Mouse (Mus musculus) CH12.LX (cell line): ENCODE results near the gene Vps4b. TPM values are rescaled to one million over a fixed set of nuclear protein-coding genes. Genes with fewer than 3 reads are reported as not detected.

Experiments used
- DNase-seq: peaks from one replicate; pipeline ENCODE4 v3.0.0-alpha.2; 2013; ENCODE audit errors: extremely low read depth
- H3K27ac ChIP-seq: 2 replicates; pipeline ENCODE4 v1.5.1; 2012; ENCODE audit warnings: low read depth, mild to moderate bottlenecking, control low read depth, moderate library complexity; ENCODE audit not compliant: insufficient read depth
- H3K27me3 ChIP-seq: replicated peaks from 2 replicates; pipeline ENCODE3; 2012; ENCODE audit warnings: inconsistent platforms
- H3K36me3 ChIP-seq, 2 experiments: replicated peaks in 1 of 2; 2 replicates each; pipeline versions ENCODE3 to v1.6.1; 2012; ENCODE audit warnings: inconsistent platforms in 1 of 2, low read length in 1 of 2, mild to moderate bottlenecking in 1 of 2, mixed read lengths in 1 of 2, moderate library complexity in 1 of 2; ENCODE audit not compliant: control insufficient read depth in 1 of 2, insufficient read depth in 1 of 2
- H3K4me1 ChIP-seq, 2 experiments: 2 replicates each; pipeline ENCODE4 v1.6.1; 2012; ENCODE audit warnings: inconsistent platforms in 1 of 2, moderate library complexity in 1 of 2; ENCODE audit not compliant: insufficient read depth in 2 of 2, control insufficient read depth in 1 of 2
- H3K4me2 ChIP-seq: 2 replicates; pipeline ENCODE4 v1.6.1; 2012; ENCODE audit warnings: low read depth, mild to moderate bottlenecking, control low read depth; ENCODE audit not compliant: poor library complexity, insufficient read depth, severe bottlenecking
- H3K4me3 ChIP-seq, 3 experiments: fragments of 150-350 bp in 1 of 3; sonication (generic) in 1 of 3; replicated peaks in 1 of 3; 2 replicates each; pipeline versions ENCODE3 to v1.5.1; 2011 to 2012; ENCODE audit warnings: low read depth in 2 of 3, low read length in 2 of 3, mild to moderate bottlenecking in 2 of 3, moderate library complexity in 2 of 3, control low read depth in 1 of 3, improper control_type of control experiment in 1 of 3, inconsistent platforms in 1 of 3, mixed read lengths in 1 of 3; ENCODE audit not compliant: poor library complexity in 1 of 3
- H3K79me2 ChIP-seq: replicated peaks from 2 replicates; pipeline ENCODE4 v1.6.1; 2012; ENCODE audit warnings: mild to moderate bottlenecking, moderate library complexity; ENCODE audit not compliant: control insufficient read depth, poor library complexity, insufficient read depth, severe bottlenecking; ENCODE audit errors: extremely low read depth
- H3K9ac ChIP-seq: 2 replicates; pipeline ENCODE4 v1.6.1; 2012; ENCODE audit warnings: low read depth, mild to moderate bottlenecking, control low read depth, moderate library complexity; ENCODE audit not compliant: insufficient read depth
- H3K9me3 ChIP-seq: replicated peaks from 2 replicates; pipeline ENCODE3; 2012; ENCODE audit warnings: low read length, inconsistent platforms, mixed read lengths
- CHD2 ChIP-seq: IDR thresholded peaks from 2 replicates; pipeline ENCODE4 v1.6.1; 2011; ENCODE audit warnings: low read length, improper control_type of control experiment
- E2F4 ChIP-seq: IDR thresholded peaks from 2 replicates; pipeline ENCODE4 v1.6.1; 2011; ENCODE audit warnings: low read depth, low read length, improper control_type of control experiment; ENCODE audit not compliant: insufficient replicate concordance
- ETS1 ChIP-seq: conservative IDR thresholded peaks from 2 replicates; pipeline ENCODE4 v1.6.1; 2012; ENCODE audit warnings: low read depth, mild to moderate bottlenecking, inconsistent platforms, low read length, improper control_type of control experiment, moderate library complexity
- GABPA ChIP-seq: IDR thresholded peaks from 2 replicates; pipeline ENCODE4 v1.6.1; 2012; ENCODE audit warnings: low read depth, low read length, improper control_type of control experiment, inconsistent platforms; ENCODE audit not compliant: insufficient replicate concordance
- HCFC1 ChIP-seq: IDR thresholded peaks from 2 replicates; pipeline ENCODE4 v1.6.1; 2012; ENCODE audit warnings: low read depth, mild to moderate bottlenecking, inconsistent platforms, low read length, improper control_type of control experiment
- IRF4 ChIP-seq: IDR thresholded peaks from 2 replicates; pipeline ENCODE4 v1.6.1; 2014; ENCODE audit warnings: low read depth, mild to moderate bottlenecking, inconsistent platforms, low read length, improper control_type of control experiment
- JUN ChIP-seq: IDR thresholded peaks from 2 replicates; pipeline ENCODE4 v1.6.1; 2011; ENCODE audit warnings: low read depth, mild to moderate bottlenecking, low read length, improper control_type of control experiment, moderate library complexity; ENCODE audit not compliant: insufficient read depth
- JUND ChIP-seq: conservative IDR thresholded peaks from 2 replicates; pipeline ENCODE4 v1.6.1; 2011; ENCODE audit warnings: low read depth, low read length, improper control_type of control experiment
- KAT2A ChIP-seq: IDR thresholded peaks from 2 replicates; pipeline ENCODE4 v1.6.1; 2012; ENCODE audit warnings: low read length, improper control_type of control experiment, inconsistent platforms; ENCODE audit not compliant: insufficient replicate concordance
- MYC ChIP-seq: IDR thresholded peaks from 2 replicates; pipeline ENCODE4 v1.6.1; 2011; ENCODE audit warnings: low read depth, mild to moderate bottlenecking, improper control_type of control experiment, low read length
- NELFE ChIP-seq: IDR thresholded peaks from 2 replicates; pipeline ENCODE4 v1.6.1; 2011; ENCODE audit warnings: low read depth, low read length, improper control_type of control experiment
- NRF1 ChIP-seq: IDR thresholded peaks from 2 replicates; pipeline ENCODE4 v1.6.1; 2014; ENCODE audit warnings: low read depth, mild to moderate bottlenecking, inconsistent platforms, low read length, improper control_type of control experiment, moderate library complexity
- RCOR1 ChIP-seq: conservative IDR thresholded peaks from 2 replicates; pipeline ENCODE4 v1.6.1; 2012; ENCODE audit warnings: low read depth, mild to moderate bottlenecking, inconsistent platforms, low read length, improper control_type of control experiment
- SIN3A ChIP-seq: IDR thresholded peaks from 2 replicates; pipeline ENCODE4 v1.6.1; 2012; ENCODE audit warnings: low read length, improper control_type of control experiment, inconsistent platforms
- SMC3 ChIP-seq: IDR thresholded peaks from 2 replicates; pipeline ENCODE4 v1.6.1; 2011; ENCODE audit warnings: low read depth, low read length, improper control_type of control experiment
- TCF12 ChIP-seq: IDR thresholded peaks from 2 replicates; pipeline ENCODE4 v1.6.1; 2014; ENCODE audit warnings: low read depth, mild to moderate bottlenecking, inconsistent platforms, low read length, improper control_type of control experiment
- UBTF ChIP-seq: IDR thresholded peaks from 2 replicates; pipeline ENCODE4 v1.6.1; 2012; ENCODE audit warnings: low read depth, mild to moderate bottlenecking, inconsistent platforms, low read length, improper control_type of control experiment, moderate library complexity
- ZC3H11A ChIP-seq: IDR thresholded peaks from 2 replicates; pipeline ENCODE4 v1.6.1; 2012; ENCODE audit warnings: low read depth, mild to moderate bottlenecking, inconsistent platforms, low read length, improper control_type of control experiment
- ZMIZ1 ChIP-seq: IDR thresholded peaks from 2 replicates; pipeline ENCODE4 v1.6.1; 2012; ENCODE audit warnings: low read depth, mild to moderate bottlenecking, inconsistent platforms, low read length, improper control_type of control experiment
- dilution Hi-C: fragments of 300-500 bp; cut with MboI; formaldehyde crosslinking; loops from 2 replicates; pipeline ENCODE4 v1.14.3; 2020; ENCODE audit warnings: low sequenced_read_pairs; ENCODE audit not compliant: extremely low pct_unique_long_range_greater_than_20kb, extremely low pct_ligation_motif_present
- in situ Hi-C: fragments of 300-500 bp; cut with MboI; formaldehyde crosslinking; loops from 3 replicates; pipeline ENCODE4 v1.14.3; 2019; ENCODE audit warnings: low sequenced_read_pairs, low pct_ligation_motif_present, low pct_unique_long_range_greater_than_20kb, mixed read lengths
- polyA plus RNA-seq: library from polyadenylated mRNA; unstranded; fragments of >175 nt; gene quantifications from 2 replicates; pipeline ENCODE4 v1.2.1, GENCODE M21; 2012; ENCODE audit warnings: low read depth; ENCODE audit not compliant: insufficient read length
- total RNA-seq, 2 experiments: library from RNA; depleted of rRNA; stranded (reverse); fragments of 300-350 nt in 1 of 2; fragments of >200 nt in 1 of 2; gene quantifications; 2 replicates each; pipeline ENCODE4 v1.2.3; 2012 to 2014

Gene Vps4b
- total and polyA plus RNA-seq, 3 experiments: 42.0 to 92.0 (median 51.4) TPM

DNA sequence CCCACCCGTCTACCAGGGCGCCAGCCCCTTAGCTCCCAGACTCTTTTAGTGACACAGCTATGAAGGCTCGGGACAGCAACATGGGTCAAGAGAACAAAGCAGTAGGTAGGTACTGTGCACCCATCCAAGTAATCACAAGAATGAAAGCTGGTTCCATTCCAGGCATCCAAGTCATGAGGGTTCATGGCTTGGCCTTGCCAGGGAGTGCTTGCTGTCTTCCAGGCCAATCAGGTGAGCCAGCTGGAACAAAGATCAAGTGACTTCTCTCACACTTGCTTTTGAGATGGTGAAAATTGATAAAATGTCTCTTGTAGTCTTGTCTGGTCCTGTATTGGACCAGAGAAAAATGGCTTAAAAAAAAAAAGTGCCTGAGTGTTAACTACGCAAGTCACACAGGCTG, 55.8 kb downstream of the Vps4b start:
- no peak overlapping the region for H3K9ac ChIP-seq
- in situ Hi-C loops: loop anchor here (5.0 to 10.0 kb wide), 3 partner anchors 74 to 313 kb away; no protein-coding TSS in a partner anchor
- TF ChIP-seq ZC3H11A (no peak), ETS1 (no peak), SIN3A (no peak), JUND (no peak), ZMIZ1 (no peak), RCOR1 (no peak), JUN (no peak), KAT2A (no peak), NELFE (no peak), GABPA (no peak), MYC (no peak), HCFC1 (no peak), CHD2 (no peak), NRF1 (no peak), IRF4 (no peak), SMC3 (no peak)
- TF ChIP-seq, all 38 proteins: peak for 0
- H3K27ac ChIP-seq: no peak overlapping the region
- H3K27me3 ChIP-seq: no peaks in the 10 kb centered on the region
- H3K36me3 ChIP-seq: peaks cover 20 to 82% of the 10 kb centered on the region in 2 experiments
- no peak for DNase-seq
- dilution Hi-C loops: no loop called here
- no peak overlapping the region for H3K4me3 ChIP-seq
- H3K4me2 ChIP-seq: no peak overlapping the region
- H3K79me2 ChIP-seq: no peaks in the 10 kb centered on the region
- no peaks in the 10 kb centered on the region for H3K9me3 ChIP-seq
- no peaks in the 10 kb centered on the region for H3K4me1 ChIP-seq

DNA sequence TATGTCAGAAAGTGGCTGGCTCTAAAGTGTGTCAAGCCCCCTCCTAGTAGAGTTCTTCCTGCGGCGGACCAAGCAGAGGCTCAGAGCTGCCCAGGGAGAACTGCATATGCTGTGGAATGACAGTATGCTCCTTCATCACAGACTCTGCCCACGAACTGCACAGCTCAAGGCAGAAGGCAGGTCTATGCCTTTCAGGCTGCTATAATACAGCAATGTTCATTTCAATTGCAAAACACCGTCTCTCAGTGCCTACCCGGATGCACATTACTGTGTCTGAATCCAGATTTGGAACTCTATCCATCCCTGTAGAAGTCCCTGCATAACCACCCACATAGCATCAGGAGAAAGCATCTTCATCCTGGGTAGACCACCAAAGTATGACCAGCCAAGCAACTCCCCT, 56.7 kb downstream of the Vps4b start:
- Histone ChIP-seq H3K4me3 (no peak overlapping the region), H3K4me1 (no peaks in the 10 kb centered on the region), H3K36me3 (peaks cover 17 to 80% of the 10 kb centered on the region in 2 experiments), H3K9ac (no peak overlapping the region), H3K27ac (no peak overlapping the region), H3K9me3 (no peaks in the 10 kb centered on the region), H3K4me2 (no peak overlapping the region), H3K27me3 (no peaks in the 10 kb centered on the region), H3K79me2 (no peaks in the 10 kb centered on the region)
- dilution Hi-C loops: no loop called here
- in situ Hi-C loops: loop anchor here (5.0 to 10.0 kb wide), 3 partner anchors 75 to 313 kb away; no protein-coding TSS in a partner anchor
- TF ChIP-seq E2F4: no peak
- TF ChIP-seq TCF12: no peak
- TF ChIP-seq UBTF: no peak
- no peak for TF ChIP-seq NELFE
- DNase-seq: no peak
